Mouse (Mus musculus): Measurements from ENCODE around the gene Disp1.

Disp1 gene

GRCm38 (mm10) chr1:183086843-183087242, 134.5 kb downstream of the Disp1 start:
- DNase-seq (ENCODE audit: low read depth) = no peak

GRCm38 (mm10) chr1:183084085-183085050, 137.0 kb downstream of the Disp1 start:
- no peak for DNase-seq (ENCODE audit: low read depth)

- no peak for DNase-seq (ENCODE audit: low read depth)
Observed at GRCm38 (mm10) chr1:183082436-183082835, 138.9 kb downstream of the Disp1 start.

- no peak for DNase-seq (ENCODE audit: low read depth)
Observed at GRCm38 (mm10) chr1:183081126-183081525, 140.2 kb downstream of the Disp1 start.

GRCm38 (mm10) chr1:183075121-183075822, 146.1 kb downstream of the Disp1 start:
- no peak for DNase-seq (ENCODE audit: low read depth)

GRCm38 (mm10) chr1:183072263-183073050, 148.9 kb downstream of the Disp1 start:
- DNase-seq (ENCODE audit: low read depth) = no peak

- DNase-seq (ENCODE audit: low read depth) = no peak
Observed at GRCm38 (mm10) chr1:183069954-183070649, 151.2 kb downstream of the Disp1 start.

- no peak for DNase-seq (ENCODE audit: low read depth)
Observed at GRCm38 (mm10) chr1:183067807-183068206, 153.5 kb downstream of the Disp1 start.

- DNase-seq (ENCODE audit: low read depth) = no peak
Observed at GRCm38 (mm10) chr1:183066981-183067380, 154.3 kb downstream of the Disp1 start.

GRCm38 (mm10) chr1:183060611-183061010, 160.7 kb downstream of the Disp1 start:
- no peak for DNase-seq (ENCODE audit: low read depth)

GRCm38 (mm10) chr1:183056289-183056655, 165.1 kb downstream of the Disp1 start:
- DNase-seq (ENCODE audit: low read depth) = no peak

- DNase-seq (ENCODE audit: low read depth) = no peak
Observed at GRCm38 (mm10) chr1:183055608-183056288, 165.6 kb downstream of the Disp1 start.

GRCm38 (mm10) chr1:183052663-183053062, 168.7 kb downstream of the Disp1 start:
- no peak for DNase-seq (ENCODE audit: low read depth)

- no peak for DNase-seq (ENCODE audit: low read depth)
Observed at GRCm38 (mm10) chr1:183049295-183049694, 172.0 kb downstream of the Disp1 start.

GRCm38 (mm10) chr1:183047913-183048523, 173.3 kb downstream of the Disp1 start:
- no peak for DNase-seq (ENCODE audit: low read depth)

GRCm38 (mm10) chr1:183047191-183047912, 174.0 kb downstream of the Disp1 start:
- DNase-seq (ENCODE audit: low read depth) = no peak

GRCm38 (mm10) chr1:183046081-183046480, 175.2 kb downstream of the Disp1 start:
- no peak for DNase-seq (ENCODE audit: low read depth)

GRCm38 (mm10) chr1:183043161-183043812, 178.0 kb downstream of the Disp1 start:
- no peak for DNase-seq (ENCODE audit: low read depth)

- DNase-seq (ENCODE audit: low read depth) = no peak
Observed at GRCm38 (mm10) chr1:183041703-183042102, 179.6 kb downstream of the Disp1 start.
